Mouse (Mus musculus): ENCODE results near the gene Tssk2. TPM values are rescaled to one million over a fixed set of nuclear protein-coding genes. Genes with fewer than 3 reads are reported as not detected.

The Tssk2 gene
- polyA plus RNA-seq, 1 experiment from 2014 or later: 0.11 TPM

DNA sequence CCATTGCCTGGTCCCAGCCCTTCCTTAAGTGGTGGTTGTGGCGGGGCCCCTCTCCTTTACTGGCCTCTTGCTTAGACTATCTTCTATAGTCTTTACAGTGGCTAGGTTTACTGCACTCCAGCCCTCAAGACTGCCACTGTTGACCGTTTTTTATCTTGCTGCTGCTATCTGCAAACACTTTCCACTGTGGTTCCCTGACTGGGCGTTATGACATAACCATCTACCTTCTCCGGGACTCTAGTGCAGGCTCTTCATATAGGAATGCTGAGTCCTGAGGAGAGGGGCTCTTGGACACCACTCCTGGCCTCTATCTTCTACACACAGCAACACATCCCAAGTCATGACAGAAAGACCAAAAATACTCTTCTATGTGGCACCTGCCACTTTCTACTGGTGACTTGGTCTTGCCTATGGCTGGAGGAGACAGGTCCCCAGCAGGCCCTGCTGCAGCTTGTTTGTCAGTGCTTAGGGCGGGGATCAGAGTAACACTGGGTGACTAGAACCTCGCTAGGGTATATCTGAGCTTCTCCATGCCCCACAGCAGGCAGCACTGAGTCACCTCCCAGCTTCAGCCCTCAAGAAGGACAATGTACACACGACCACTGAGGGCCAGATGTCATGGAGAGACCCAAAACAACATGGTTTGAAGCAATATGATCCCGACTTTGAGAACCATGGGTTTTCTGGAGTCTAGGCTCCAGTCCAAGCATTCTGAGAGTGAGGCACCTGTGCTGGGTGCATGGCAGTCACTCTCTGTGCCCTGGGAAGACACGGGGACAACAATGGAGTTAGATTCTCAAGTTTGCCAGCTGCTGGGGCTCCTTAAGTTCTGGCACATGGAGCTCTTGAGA, 35.4 kb downstream of the Tssk2 start:
- Histone ChIP-seq H3K27me3 (replicated peaks; ENCODE audit: control insufficient read depth, insufficient read depth, low read length) (no peaks in the 10 kb centered on the region; the same call in 1 of the 2 replicates), H3K36me3 (ENCODE audit: control insufficient read depth, insufficient read depth, low read length) (no peaks in the 10 kb centered on the region), H3K9ac (ENCODE audit: low read depth, low read length) (no peak overlapping the region), H3K4me2 (ENCODE audit: low read length) (no peak overlapping the region), H3K4me3 (ENCODE audit: low read length) (no peak overlapping the region), H3K4me1 (ENCODE audit: control insufficient read depth, insufficient read depth, low read depth, low read length) (peaks cover under 1% of the 10 kb centered on the region), H3K9me3 (ENCODE audit: control insufficient read depth, low read length) (no peaks in the 10 kb centered on the region), H3K27ac (ENCODE audit: low read depth, low read length) (no peak overlapping the region)
- ATAC-seq: no peak
- WGBS: 67% methylated on average over 9 of the region's 9 CpGs

GRCm38 (mm10) chr16:17934445-17934910, 36.0 kb downstream of the Tssk2 start:
- Histone ChIP-seq H3K4me1 (ENCODE audit: control insufficient read depth, insufficient read depth, low read depth, low read length) (no peaks in the 10 kb centered on the region; the same call in 1 of the 2 replicates), H3K9me3 (ENCODE audit: control insufficient read depth, low read length) (no peaks in the 10 kb centered on the region), H3K27ac (ENCODE audit: low read depth, low read length) (no peak overlapping the region), H3K4me3 (ENCODE audit: low read length) (no peak overlapping the region), H3K9ac (ENCODE audit: low read depth, low read length) (no peak overlapping the region), H3K4me2 (ENCODE audit: low read length) (no peak overlapping the region), H3K36me3 (ENCODE audit: control insufficient read depth, insufficient read depth, low read length) (no peaks in the 10 kb centered on the region), H3K27me3 (replicated peaks; ENCODE audit: control insufficient read depth, insufficient read depth, low read length) (no peaks in the 10 kb centered on the region; the same call in 1 of the 2 replicates)
- 68% methylated on average over 3 of the region's 3 CpGs for WGBS
- no peak for ATAC-seq

GRCm38 (mm10) chr16:17936776-17937175, 38.3 kb downstream of the Tssk2 start:
- Histone ChIP-seq H3K27me3 (replicated peaks; ENCODE audit: control insufficient read depth, insufficient read depth, low read length) (no peaks in the 10 kb centered on the region; the same call in 1 of the 2 replicates), H3K9me3 (ENCODE audit: control insufficient read depth, low read length) (no peaks in the 10 kb centered on the region), H3K9ac (ENCODE audit: low read depth, low read length) (no peak overlapping the region), H3K4me1 (ENCODE audit: control insufficient read depth, insufficient read depth, low read depth, low read length) (no peaks in the 10 kb centered on the region; the same call in 1 of the 2 replicates), H3K27ac (ENCODE audit: low read depth, low read length) (no peak overlapping the region), H3K4me2 (ENCODE audit: low read length) (no peak overlapping the region), H3K4me3 (ENCODE audit: low read length) (no peak overlapping the region), H3K36me3 (ENCODE audit: control insufficient read depth, insufficient read depth, low read length) (no peaks in the 10 kb centered on the region)
- no peak for ATAC-seq
- WGBS: 92% methylated on average over 10 of the region's 10 CpGs

- no peaks in the 10 kb centered on the region; the same call in 1 of the 2 replicates for H3K4me1 ChIP-seq (ENCODE audit: control insufficient read depth, insufficient read depth, low read depth, low read length)
- H3K36me3 ChIP-seq (ENCODE audit: control insufficient read depth, insufficient read depth, low read length): no peaks in the 10 kb centered on the region
- no peak overlapping the region for H3K4me2 ChIP-seq (ENCODE audit: low read length)
- no peak overlapping the region for H3K27ac ChIP-seq (ENCODE audit: low read depth, low read length)
- no peak for ATAC-seq
- WGBS: 84% methylated on average over 7 of the region's 7 CpGs
- H3K9ac ChIP-seq (ENCODE audit: low read depth, low read length): no peak overlapping the region
- no peaks in the 10 kb centered on the region for H3K27me3 ChIP-seq (replicated peaks; ENCODE audit: control insufficient read depth, insufficient read depth, low read length)
- H3K4me3 ChIP-seq (ENCODE audit: low read length): no peak overlapping the region
- no peaks in the 10 kb centered on the region for H3K9me3 ChIP-seq (ENCODE audit: control insufficient read depth, low read length)
Measured at GRCm38 (mm10) chr16:17938187-17938586, 39.8 kb downstream of the Tssk2 start.

GRCm38 (mm10) chr16:17938821-17939220, 40.4 kb downstream of the Tssk2 start:
- 13% methylated on average over 7 of the region's 7 CpGs for WGBS
- peak; percentile 85 for ATAC-seq

DNA sequence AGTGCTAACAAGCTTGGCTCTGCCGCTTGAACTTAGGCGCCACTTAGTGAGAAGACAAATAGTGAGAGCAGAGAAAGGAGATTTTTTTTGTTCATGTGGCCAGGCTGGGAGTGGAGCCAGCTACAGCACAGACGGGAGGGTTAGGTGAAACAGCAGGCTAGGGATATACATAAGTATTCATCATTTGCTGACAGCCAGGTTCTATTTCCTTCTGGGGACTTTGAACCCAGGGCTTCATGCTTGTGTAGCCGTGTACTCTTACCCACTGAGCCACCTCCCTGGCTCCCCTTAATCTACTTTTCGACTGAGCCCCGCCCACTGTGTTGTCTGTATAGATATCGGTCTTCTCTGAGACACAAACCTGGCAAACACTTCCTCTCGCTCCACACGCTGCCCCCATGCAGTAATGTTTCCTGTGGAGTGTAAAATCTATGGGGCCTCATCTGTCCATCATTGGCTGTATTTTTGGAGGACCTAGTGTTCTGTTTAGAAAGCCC, 40.9 kb downstream of the Tssk2 start:
- H3K27me3 ChIP-seq (replicated peaks; ENCODE audit: control insufficient read depth, insufficient read depth, low read length): no peaks in the 10 kb centered on the region
- ATAC-seq: peak; percentile 73
- no peak overlapping the region for H3K9ac ChIP-seq (ENCODE audit: low read depth, low read length)
- no peak overlapping the region for H3K4me2 ChIP-seq (ENCODE audit: low read length)
- no peaks in the 10 kb centered on the region; the same call in 1 of the 2 replicates for H3K4me1 ChIP-seq (ENCODE audit: control insufficient read depth, insufficient read depth, low read depth, low read length)
- no peak overlapping the region for H3K27ac ChIP-seq (ENCODE audit: low read depth, low read length)
- no peaks in the 10 kb centered on the region for H3K9me3 ChIP-seq (ENCODE audit: control insufficient read depth, low read length)
- 36% methylated on average over 9 of the region's 9 CpGs for WGBS
- no peak overlapping the region for H3K4me3 ChIP-seq (ENCODE audit: low read length)
- H3K36me3 ChIP-seq (ENCODE audit: control insufficient read depth, insufficient read depth, low read length): no peaks in the 10 kb centered on the region

More at GRCm38 (mm10) chr16:17938821-17939220, 40.4 kb downstream of the Tssk2 start:
- H3K36me3 ChIP-seq (ENCODE audit: control insufficient read depth, insufficient read depth, low read length): no peaks in the 10 kb centered on the region
- no peaks in the 10 kb centered on the region for H3K27me3 ChIP-seq (replicated peaks; ENCODE audit: control insufficient read depth, insufficient read depth, low read length)
- H3K9me3 ChIP-seq (ENCODE audit: control insufficient read depth, low read length): no peaks in the 10 kb centered on the region
- H3K9ac ChIP-seq (ENCODE audit: low read depth, low read length): no peak overlapping the region
- H3K4me3 ChIP-seq (ENCODE audit: low read length): no peak overlapping the region
- H3K4me2 ChIP-seq (ENCODE audit: low read length): no peak overlapping the region
- H3K4me1 ChIP-seq (ENCODE audit: control insufficient read depth, insufficient read depth, low read depth, low read length): no peaks in the 10 kb centered on the region; the same call in 1 of the 2 replicates
- no peak overlapping the region for H3K27ac ChIP-seq (ENCODE audit: low read depth, low read length)

DNA sequence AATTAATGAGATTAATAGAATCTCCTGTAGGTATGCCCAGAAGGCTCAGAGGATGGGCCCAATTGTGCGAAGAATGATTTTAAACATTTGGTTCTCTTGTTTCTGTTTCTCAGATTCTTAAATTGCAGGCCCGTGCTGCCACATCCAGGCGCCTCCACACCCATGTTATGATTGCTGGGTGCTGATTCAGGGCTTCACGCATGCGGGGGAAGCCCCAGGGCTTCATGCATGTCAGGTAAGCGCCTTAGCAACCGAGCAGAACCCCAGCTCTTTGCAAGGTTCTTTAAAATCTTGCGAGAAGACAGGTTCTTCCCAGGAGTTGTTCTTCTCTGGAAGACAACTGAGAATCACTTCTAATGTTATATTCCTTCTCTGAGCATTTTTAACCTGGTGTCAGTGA, 45.0 kb downstream of the Tssk2 start:
- Histone ChIP-seq H3K9me3 (ENCODE audit: control insufficient read depth, low read length) (no peaks in the 10 kb centered on the region), H3K27ac (ENCODE audit: low read depth, low read length) (no peak overlapping the region), H3K36me3 (ENCODE audit: control insufficient read depth, insufficient read depth, low read length) (no peaks in the 10 kb centered on the region), H3K4me3 (ENCODE audit: low read length) (no peak overlapping the region), H3K9ac (ENCODE audit: low read depth, low read length) (no peak overlapping the region), H3K4me1 (ENCODE audit: control insufficient read depth, insufficient read depth, low read depth, low read length) (no peaks in the 10 kb centered on the region; the same call in 1 of the 2 replicates), H3K4me2 (ENCODE audit: low read length) (no peak overlapping the region), H3K27me3 (replicated peaks; ENCODE audit: control insufficient read depth, insufficient read depth, low read length) (no peaks in the 10 kb centered on the region)
- WGBS: 63% methylated on average over 8 of the region's 8 CpGs
- no peak for ATAC-seq

DNA sequence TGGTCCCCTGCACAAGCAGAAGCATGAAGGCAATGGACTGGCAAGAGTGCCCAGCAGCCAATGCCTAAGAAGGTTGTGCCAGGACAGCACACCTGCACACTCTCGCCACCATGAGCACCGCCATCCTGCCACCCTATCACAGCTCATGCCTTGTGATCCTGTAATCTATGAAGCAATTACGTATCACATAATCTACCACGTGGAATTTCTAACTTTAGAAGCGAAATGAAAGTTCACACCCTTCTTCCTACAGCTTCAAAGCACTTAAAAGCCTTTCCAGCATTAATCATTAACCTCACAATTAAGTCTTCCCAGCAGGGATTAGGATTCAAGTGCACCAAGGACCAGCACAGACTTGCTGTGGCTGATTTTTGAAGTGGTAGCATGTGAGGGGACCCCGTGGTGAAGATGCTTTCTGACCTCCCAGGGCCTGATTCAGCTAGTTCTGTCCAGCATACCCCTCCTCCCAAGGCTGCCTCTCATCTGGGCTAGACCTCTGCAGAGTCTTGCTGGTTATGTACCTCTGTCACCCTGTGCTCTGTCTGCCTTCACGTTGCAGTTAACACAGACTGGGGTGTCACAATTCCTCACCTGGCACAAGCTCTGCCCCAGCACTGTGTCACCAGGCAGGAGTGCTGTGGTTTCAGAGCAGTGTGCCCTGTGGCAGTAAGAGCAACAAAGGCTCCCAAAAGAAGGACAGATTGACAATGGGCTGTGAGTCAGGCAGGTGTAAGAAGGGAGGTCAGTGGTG, 46.8 kb downstream of the Tssk2 start:
- no peak overlapping the region for H3K27ac ChIP-seq (ENCODE audit: low read depth, low read length)
- WGBS: 61% methylated on average over 7 of the region's 7 CpGs
- no peak for ATAC-seq

More for the DNA sequence above, 46.8 kb downstream of the Tssk2 start:
- H3K4me2 ChIP-seq (ENCODE audit: low read length): no peak overlapping the region
- H3K27me3 ChIP-seq (replicated peaks; ENCODE audit: control insufficient read depth, insufficient read depth, low read length): no peaks in the 10 kb centered on the region
- no peaks in the 10 kb centered on the region; the same call in 1 of the 2 replicates for H3K4me1 ChIP-seq (ENCODE audit: control insufficient read depth, insufficient read depth, low read depth, low read length)
- H3K9ac ChIP-seq (ENCODE audit: low read depth, low read length): peak overlapping the region; percentile 13; the same call in 1 of the 2 replicates
- no peaks in the 10 kb centered on the region for H3K9me3 ChIP-seq (ENCODE audit: control insufficient read depth, low read length)
- no peaks in the 10 kb centered on the region for H3K36me3 ChIP-seq (ENCODE audit: control insufficient read depth, insufficient read depth, low read length)
- H3K4me3 ChIP-seq (ENCODE audit: low read length): no peak overlapping the region

Data from hindbrain, embryonic 16.5 days (tissue).